Mouse (Mus musculus) hindlimb bud, embryonic 11.5 days (tissue): ENCODE measurements at regions not wholly inside any gene's neighbourhood (a gene's known extent, or its start where the extent isn't known, plus 50 kb on each side); places are given as distances from the start of the nearest gene placed in this dataset.
"Not testable (repeated sequence)": the region's sequence is repeated elsewhere in the genome, so short reads cannot be mapped to it uniquely, and the experiment has no call there.

Source experiments
- DNase-seq: peaks from one replicate; pipeline ENCODE4 v3.0.0-alpha.2; 2012; ENCODE audit warnings: low read depth, low spot score; ENCODE audit errors: extremely low spot score

DNA sequence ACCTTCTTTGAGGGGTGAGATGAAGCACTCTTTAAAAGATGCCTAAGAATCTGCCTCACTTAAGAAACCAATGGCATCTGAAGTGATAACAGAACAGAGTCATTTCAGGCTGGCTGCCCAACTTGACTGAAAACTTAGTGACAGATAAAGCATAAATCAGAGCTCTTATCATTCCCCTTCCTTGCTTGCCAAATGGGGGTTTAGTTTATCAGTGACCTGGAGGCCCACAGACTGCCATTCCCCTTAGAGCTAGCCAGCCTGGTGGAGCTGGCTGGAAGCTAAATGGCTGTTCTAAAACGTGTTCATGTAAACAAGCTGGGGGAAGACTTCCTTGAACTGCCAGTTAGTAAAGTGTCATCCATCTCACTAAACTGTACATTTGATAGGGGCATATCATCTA, 373.8 kb downstream of the Fbxo8 start:
- no peak for DNase-seq

DNA sequence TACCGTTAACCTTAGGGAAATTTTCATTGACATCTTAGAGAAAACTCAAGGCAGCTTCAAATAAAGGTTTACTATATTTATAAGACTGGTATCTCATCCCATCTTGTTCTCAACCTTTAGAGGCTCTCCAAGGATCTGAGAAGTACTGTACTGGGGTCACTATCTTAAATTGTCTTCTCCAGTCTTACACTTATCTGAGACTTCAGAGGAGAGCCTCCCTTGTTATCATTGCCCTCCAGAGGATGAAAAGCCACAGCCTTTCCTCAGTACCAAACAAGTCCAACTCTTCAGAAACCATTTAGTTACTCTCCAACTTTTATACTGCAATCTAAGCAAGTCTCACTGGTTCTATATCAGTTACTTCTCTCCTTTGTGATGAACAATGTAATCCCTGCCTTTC, 376.3 kb downstream of the Fbxo8 start:
- DNase-seq = no peak

- no peak for DNase-seq
Observed at GRCm38 (mm10) chr8:56929076-56929475, 378.2 kb downstream of the Fbxo8 start.

- DNase-seq = no peak
Observed at GRCm38 (mm10) chr8:56932421-56932820, 381.5 kb downstream of the Fbxo8 start.

DNA sequence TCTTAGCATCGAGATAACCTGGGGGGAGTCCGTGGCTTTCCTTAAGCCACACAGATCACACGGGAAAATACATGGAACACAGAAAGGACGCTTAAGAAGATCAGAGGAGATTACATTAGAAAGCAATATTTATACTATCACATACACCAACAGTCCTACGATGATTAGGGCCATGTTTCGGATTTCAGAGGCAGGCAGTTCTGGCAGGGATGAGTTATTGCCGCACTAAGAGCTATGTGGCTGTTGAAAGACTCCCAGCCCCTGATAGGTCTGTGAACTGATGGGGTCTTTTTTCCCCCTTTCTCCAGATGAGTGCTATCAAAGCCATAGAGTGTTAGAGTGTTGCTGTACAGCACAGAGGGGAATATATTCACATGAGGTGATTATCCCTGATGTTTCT, 358.6 kb upstream of the Hand2 start:
- DNase-seq = no peak

GRCm38 (mm10) chr8:56970311-56970710, 350.5 kb upstream of the Hand2 start:
- no peak for DNase-seq

GRCm38 (mm10) chr8:56978994-56979393, 341.8 kb upstream of the Hand2 start:
- DNase-seq = no peak

GRCm38 (mm10) chr8:56979416-56979815, 341.4 kb upstream of the Hand2 start:
- no peak for DNase-seq

DNA sequence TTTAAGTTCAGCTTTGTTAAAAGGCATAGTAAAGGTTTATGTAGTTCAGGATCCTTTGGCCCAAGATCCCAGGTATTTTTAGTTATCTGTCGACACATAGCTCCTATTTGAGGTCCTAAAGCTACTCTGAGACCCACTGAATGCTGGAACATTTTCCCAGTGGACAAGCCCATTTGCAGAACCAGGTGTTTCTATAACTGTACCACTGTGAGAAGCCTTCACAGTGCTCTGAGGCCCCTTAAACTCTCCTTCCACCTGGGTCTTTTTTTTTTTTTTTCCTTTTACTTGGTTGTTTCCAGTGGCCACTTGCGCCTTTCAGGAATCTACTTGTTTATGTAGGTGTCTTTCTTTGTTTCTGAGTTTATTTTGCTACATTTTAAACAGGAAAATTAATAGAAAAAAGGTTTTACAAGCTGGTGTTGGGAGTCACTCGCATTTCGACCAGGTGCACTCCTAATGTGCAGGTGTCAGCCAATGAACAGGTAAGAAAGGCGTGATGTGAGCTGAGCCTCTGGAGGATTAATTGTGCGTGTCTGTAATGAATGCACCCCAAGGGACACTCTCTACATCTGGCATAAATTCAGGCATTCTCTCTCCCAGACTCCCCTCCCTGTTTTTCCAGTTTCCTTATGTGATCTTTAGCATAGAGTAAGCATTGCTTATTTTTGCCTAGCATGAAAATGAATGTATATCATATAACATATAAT, 310.3 kb upstream of the Hand2 start:
- DNase-seq = no peak

DNA sequence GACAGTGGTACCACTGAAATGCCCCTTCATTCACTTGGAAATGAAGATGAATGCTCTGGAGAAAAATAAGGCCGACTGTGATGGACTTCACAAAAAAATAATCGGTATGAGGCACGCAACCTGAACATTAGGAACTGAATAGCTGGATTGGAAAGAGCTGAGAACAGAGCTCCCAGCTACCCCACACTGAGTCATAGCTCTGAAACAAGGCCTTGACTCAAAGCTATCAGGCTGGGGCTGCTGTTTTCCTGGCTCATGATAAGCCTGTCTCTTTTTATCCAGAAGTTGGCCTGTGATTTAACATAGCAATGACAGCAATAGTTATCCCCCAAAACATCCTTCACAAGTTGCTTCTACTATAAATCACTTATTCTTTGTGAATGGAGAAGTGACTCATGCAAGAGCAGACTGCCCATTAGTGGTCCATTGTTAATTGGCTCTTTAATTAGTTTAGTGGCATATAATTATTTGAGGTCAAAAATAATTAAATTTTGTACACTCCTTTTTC, 306.9 kb upstream of the Hand2 start:
- no peak for DNase-seq

DNA sequence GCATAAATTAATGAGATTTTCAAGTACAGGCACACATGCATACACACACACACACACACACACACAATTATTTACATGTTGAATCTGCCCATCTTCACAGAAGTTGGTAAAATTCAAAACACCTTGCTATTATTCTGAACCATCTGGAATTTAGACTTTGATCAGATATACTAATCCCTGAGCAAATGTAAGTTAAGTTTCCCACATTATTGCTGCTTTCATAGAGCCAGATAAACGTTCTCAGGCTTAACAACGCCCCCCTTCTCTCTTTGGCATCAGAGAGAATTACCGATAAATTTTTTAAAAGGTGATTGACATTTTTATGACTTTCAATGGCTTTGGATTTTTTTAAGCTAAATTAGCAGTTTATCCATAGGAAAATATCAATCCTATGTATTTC, 304.5 kb upstream of the Hand2 start:
- DNase-seq = no peak

- DNase-seq = not testable (repeated sequence)
Observed at GRCm38 (mm10) chr8:57028096-57028495, 292.7 kb upstream of the Hand2 start.

- DNase-seq = no peak
Observed at GRCm38 (mm10) chr8:57048490-57048889, 272.3 kb upstream of the Hand2 start.

GRCm38 (mm10) chr8:57048909-57049308, 271.9 kb upstream of the Hand2 start:
- DNase-seq = no peak

DNA sequence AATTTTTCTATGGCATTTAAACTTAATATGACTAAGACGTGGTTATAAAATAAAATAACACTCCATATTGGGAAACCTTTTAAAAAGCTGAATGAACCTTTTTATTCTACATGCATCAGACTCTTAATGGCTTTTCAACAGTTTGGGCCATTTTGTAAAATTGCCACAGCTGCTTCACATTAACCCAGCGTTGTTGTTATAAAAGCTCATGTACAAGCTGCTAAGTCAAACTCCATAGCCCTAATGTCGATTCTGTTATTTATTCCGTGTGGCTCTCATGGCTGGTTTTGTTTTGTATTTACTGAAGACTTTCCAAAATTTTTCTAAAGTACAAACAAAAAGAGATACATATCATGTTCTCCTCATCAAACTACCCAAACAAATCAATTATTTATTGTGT, 268.1 kb upstream of the Hand2 start:
- DNase-seq = peak; percentile 47

DNA sequence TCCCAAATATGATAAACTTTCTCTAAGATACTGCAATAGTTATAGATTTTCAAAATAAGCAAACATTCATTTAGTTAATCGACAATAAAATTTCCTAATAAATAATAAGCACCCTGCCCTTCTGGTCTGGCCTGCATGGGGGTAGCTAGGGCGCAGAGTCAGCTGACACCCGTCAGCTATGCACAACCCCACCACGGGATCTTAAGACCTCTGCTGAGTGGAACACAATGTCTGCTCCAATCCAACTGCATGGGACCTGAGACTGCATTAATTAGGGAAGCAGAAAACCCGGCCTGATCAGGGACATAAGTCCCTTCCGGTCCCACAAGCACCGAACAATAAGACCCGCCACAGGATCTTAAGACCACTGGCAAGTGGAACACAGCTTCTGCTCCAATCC, 243.8 kb upstream of the Hand2 start:
- no peak for DNase-seq

- no peak for DNase-seq
Observed at GRCm38 (mm10) chr8:57086811-57087210, 234.0 kb upstream of the Hand2 start.

DNA sequence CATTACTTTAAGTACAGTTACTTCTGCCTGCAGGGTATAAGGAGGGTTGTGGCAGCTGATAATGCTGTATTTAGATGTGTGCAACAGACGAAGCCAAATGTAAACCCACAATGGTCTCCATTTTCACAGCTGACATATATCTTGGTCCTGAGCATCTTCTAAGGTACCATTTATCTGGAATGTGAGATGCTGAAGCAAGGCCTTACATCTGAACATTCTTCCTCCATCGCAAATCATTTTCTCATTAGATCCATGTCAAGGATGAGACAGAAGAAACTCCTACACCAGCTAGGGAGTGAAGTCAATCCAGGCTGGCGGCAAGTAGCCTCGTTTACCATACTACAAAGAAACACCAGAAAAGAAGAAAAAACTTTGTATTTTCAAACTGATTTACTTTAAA, 228.4 kb upstream of the Hand2 start:
- DNase-seq = no peak

DNA sequence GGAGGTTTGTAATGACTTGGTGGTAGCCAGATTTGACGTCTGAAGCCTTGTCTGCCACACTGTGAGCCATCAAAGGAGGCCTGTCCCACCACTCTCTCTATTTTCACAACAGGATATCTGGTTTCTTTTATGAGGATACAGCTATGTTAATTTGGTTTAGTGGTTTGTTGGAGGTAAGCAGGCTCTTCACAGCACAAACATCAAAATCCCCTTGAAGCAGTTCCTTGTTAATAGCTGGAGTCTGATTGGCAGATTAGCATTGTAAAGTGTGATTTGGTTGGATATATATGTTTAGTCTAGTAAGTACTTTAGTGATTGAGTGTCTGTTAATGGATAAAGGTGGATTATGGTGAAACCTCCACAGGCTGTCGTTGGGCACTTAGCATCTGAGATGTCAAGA, 225.6 kb upstream of the Hand2 start:
- DNase-seq = peak; percentile 47

DNA sequence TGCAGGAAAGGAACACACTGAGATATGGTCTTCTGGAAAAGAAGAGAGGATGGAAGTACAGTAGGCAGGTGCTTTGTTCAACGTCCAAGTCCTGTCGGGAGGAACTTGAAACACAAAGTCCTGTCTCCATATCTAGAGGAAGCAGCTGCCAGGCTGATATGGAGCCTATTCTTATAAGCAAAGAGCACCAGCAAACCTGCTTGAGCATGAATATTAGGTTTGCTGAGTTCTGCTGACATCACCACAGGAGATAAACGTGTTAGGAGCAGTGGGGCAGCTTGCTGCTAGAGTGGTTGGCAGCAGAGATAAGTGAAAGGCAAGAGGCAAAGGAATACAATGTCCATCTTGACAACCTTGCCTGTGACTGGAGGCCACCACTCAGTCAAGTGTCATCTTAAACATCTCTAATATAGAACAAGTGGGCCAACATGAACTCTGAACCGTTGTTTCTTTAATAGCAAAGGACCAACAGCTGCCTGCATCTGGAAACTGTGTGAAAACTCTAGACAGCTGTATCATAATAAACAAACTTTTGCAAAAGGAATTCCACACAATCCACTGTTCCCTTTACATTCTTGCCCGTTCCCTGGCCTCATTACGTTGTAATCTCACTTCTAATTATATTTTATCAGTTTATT, 209.9 kb upstream of the Hand2 start:
- DNase-seq = not testable (repeated sequence)

DNA sequence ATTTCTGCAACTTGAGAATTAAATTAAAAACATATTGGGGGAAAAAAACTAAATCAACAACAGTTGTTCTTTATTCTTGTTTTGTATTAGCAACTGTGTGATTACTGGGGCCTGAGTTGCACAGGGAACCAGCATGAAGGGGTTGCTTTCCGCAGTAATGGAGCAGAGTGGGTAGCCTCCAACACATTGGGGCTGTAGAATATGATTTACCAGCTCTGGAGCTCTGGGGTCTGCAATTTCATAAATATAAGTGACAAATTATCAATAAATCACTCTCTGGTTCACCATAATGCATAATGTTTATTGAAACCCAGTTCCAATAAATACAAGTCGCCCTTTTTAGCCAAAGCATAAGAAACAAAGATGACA, 209.4 kb upstream of the Hand2 start:
- no peak for DNase-seq

DNA sequence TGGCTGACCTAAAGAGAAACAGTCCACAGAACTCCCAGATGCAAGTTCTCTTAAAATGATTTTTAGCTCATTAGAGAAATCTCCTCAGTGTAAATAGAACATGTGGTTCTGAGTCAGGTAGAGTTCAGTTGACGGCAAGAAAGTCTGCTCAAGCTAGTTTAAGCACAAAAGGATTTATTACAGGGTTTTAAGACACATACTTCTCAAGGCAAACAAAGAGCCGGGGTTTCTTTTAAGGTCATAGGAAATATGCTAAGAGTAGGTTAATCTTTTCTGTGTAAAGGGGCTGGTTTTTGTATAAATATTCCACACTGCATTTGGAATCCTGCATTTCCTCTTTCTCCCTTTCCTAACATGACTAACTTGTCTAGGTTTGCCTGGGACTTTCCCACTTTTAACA, 206.9 kb upstream of the Hand2 start:
- DNase-seq = no peak

GRCm38 (mm10) chr8:57115303-57115702, 205.5 kb upstream of the Hand2 start:
- DNase-seq = no peak
